Mouse (Mus musculus): ENCODE results near the gene Hspa1a.

DNA sequence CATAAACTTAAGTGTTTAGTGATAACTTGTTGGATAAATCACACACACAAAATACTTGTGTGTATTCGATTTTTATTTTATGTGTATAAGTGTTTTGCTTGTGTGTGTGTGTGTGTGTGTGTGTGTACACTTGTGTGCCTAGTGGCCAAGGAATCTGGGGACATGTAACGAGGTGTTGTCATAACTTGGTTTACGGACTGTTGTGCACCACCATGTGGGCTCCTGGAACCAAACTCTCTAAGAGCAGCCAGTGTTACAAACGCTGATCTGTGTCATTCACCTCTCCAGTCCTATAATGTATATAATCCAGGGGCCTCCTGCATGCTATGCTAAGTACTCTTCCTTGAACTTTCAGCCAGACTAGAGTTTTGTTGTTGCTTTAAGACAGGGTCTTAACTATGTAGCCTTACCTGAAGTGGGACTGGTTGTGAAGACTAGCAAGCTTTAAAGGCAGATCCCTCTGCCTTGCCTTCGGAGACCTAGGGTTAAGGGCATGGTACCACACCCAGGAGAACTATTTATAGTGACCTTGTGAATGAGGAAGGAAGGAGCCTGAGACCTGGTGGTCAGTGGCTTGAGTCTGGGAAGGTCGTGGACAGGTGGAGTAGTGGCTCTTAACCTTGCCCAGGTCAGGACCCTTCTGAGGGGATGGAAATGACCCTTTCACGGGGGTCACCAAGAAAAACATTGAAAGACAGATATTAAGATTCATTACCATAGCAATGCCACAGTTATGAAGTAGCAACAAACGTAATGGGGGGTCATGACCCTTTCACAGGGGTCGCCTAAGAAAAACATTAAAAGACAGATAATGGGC is 31.3 kb upstream of the Hspa1a start:
- TF ChIP-seq TCF12 (IDR thresholded peaks at IDR 0.05; ENCODE audit: insufficient read depth, poor library complexity, severe bottlenecking), result no peak
- TF ChIP-seq E2F4 (IDR thresholded peaks at IDR 0.05; ENCODE audit: insufficient read depth), result no peak
- TF ChIP-seq POLR2AphosphoS2 (IDR thresholded peaks at IDR 0.05; ENCODE audit: insufficient read length, low read depth), result no peak
- TF ChIP-seq POLR2A (IDR thresholded peaks at IDR 0.05; ENCODE audit: insufficient read length, low read depth), result peak; percentile 1
- no peak for TF ChIP-seq USF1 (IDR thresholded peaks at IDR 0.05; ENCODE audit: low read depth)
- no peak for TF ChIP-seq MAX (IDR thresholded peaks at IDR 0.05; ENCODE audit: low read depth)
- TF ChIP-seq CEBPB (IDR thresholded peaks at IDR 0.05; ENCODE audit: insufficient read depth, poor library complexity, severe bottlenecking), result no peak
- no peak for TF ChIP-seq TCF3 (IDR thresholded peaks at IDR 0.05; ENCODE audit: insufficient read length, low read depth)
